Mouse (Mus musculus) kidney, adult 2 months (tissue): ENCODE data around the gene Clec4d.

Experiments used
- CTCF ChIP-seq: fragments of 200-500 bp; conservative IDR thresholded peaks from 2 replicates; pipeline ENCODE4 v1.5.1; 2011; ENCODE audit warnings: low read depth, mild to moderate bottlenecking, control low read depth, low read length, moderate library complexity, mixed read lengths; ENCODE audit not compliant: insufficient read depth, insufficient read length
- POLR2A ChIP-seq: fragments of 200-500 bp; IDR thresholded peaks from one replicate; pipeline ENCODE4 v1.6.1; 2011; ENCODE audit warnings: low read depth, low read length, control low read depth

DNA sequence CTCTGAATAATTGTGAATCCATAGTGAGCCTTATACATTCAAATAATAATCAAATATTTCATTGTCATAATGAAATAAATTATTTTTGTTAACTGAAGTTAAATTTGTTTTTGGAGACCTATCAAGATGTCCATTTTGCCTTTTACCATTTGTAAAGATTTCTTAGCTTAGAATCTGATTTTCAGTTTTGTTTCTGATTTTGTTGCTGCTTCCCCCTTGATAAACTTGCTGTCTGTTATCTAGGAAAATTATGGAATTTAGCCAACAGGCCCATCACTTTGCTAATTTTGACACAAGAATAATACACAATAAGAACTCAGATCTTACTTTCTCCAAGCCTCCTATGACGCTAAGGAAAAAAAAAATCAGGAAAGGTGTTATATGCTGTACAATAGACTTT is 1.0 kb upstream of the Clec4d start:
- no peak for TF ChIP-seq CTCF
- no peak for TF ChIP-seq POLR2A
